Mouse (Mus musculus) megakaryocyte progenitor cell, adult 5-6 weeks (primary cell): Measurements from ENCODE around the gene Cdk10. TPM values are rescaled to one million over a fixed set of nuclear protein-coding genes. Genes with fewer than 3 reads are reported as not detected.
"Not testable (repeated sequence)": the region's sequence is repeated elsewhere in the genome, so short reads cannot be mapped to it uniquely, and the experiment has no call there.

ENCODE experiments used
- ATAC-seq: replicated peaks from 2 replicates; pipeline ENCODE4 v1.8.0; 2016; ENCODE audit warnings: mild to moderate bottlenecking, moderate TSS enrichment, inconsistent platforms; ENCODE audit not compliant: poor library complexity
- total RNA-seq, 2 experiments: library from RNA; stranded (forward) in 1 of 2; stranded (reverse) in 1 of 2; fragments of 157-497, 149-512 nt in 1 of 2; fragments of 200-1000 nt in 1 of 2; gene quantifications; 2 replicates each; pipeline versions ENCODE4 v1.2.3 to v1.2.4; 2015 to 2017

Gene Cdk10
- total RNA-seq, 2 experiments from 2014 or later, result 16.1 to 34.9 TPM

- no peak for ATAC-seq
Observed at GRCm38 (mm10) chr8:123232553-123232952, 7.9 kb downstream of the Cdk10 start.

GRCm38 (mm10) chr8:123233300-123233699, 8.7 kb downstream of the Cdk10 start:
- ATAC-seq, result no peak

- no peak for ATAC-seq
Observed at GRCm38 (mm10) chr8:123233760-123234159, 9.1 kb downstream of the Cdk10 start.

GRCm38 (mm10) chr8:123234918-123235519, 10.4 kb downstream of the Cdk10 start:
- no peak for ATAC-seq

GRCm38 (mm10) chr8:123235520-123236497, 11.2 kb downstream of the Cdk10 start, which contains the start of gene Spata2l:
Gene Spata2l, minus strand, starts transcription at chr8:123236233.
- peak; percentile 95 for ATAC-seq

- no peak for ATAC-seq
Observed at GRCm38 (mm10) chr8:123239398-123239797, 14.8 kb downstream of the Cdk10 start.

GRCm38 (mm10) chr8:123242107-123242923, 17.7 kb downstream of the Cdk10 start:
- ATAC-seq, result no peak

- no peak for ATAC-seq
Observed at GRCm38 (mm10) chr8:123243053-123243452, 18.4 kb downstream of the Cdk10 start.

GRCm38 (mm10) chr8:123244382-123244781, 19.7 kb downstream of the Cdk10 start:
- ATAC-seq, result no peak

GRCm38 (mm10) chr8:123245543-123245942, 20.9 kb downstream of the Cdk10 start:
- no peak for ATAC-seq

- ATAC-seq, result no peak
Observed at GRCm38 (mm10) chr8:123247748-123248147, 23.1 kb downstream of the Cdk10 start.

GRCm38 (mm10) chr8:123248596-123248995, 24.0 kb downstream of the Cdk10 start:
- peak; percentile 64 for ATAC-seq

GRCm38 (mm10) chr8:123250940-123251339, 26.3 kb downstream of the Cdk10 start:
- ATAC-seq, result no peak

- ATAC-seq, result no peak
Observed at GRCm38 (mm10) chr8:123252925-123253324, 28.3 kb downstream of the Cdk10 start.

GRCm38 (mm10) chr8:123253451-123254098, 28.9 kb downstream of the Cdk10 start:
- ATAC-seq, result no peak

- ATAC-seq, result peak; percentile 88
Observed at GRCm38 (mm10) chr8:123254099-123254885, 29.6 kb downstream of the Cdk10 start, which contains the start of the genes Zfp276 and Vps9d1. Gene Zfp276, plus strand, starts transcription at chr8:123254195. Gene Vps9d1, minus strand, starts transcription at chr8:123254348.

- ATAC-seq, result peak; percentile 54
Observed at GRCm38 (mm10) chr8:123255170-123255569, 30.5 kb downstream of the Cdk10 start.

- ATAC-seq, result no peak
Observed at GRCm38 (mm10) chr8:123257114-123257513, 32.5 kb downstream of the Cdk10 start.

- ATAC-seq, result not testable (repeated sequence)
Observed at GRCm38 (mm10) chr8:123257593-123257992, 33.0 kb downstream of the Cdk10 start.
